Mouse (Mus musculus): ENCODE results near the gene Plekhb2. TPM values are rescaled to one million over a fixed set of nuclear protein-coding genes. Genes with fewer than 3 reads are reported as not detected.

The Plekhb2 gene
- total and polyA plus RNA-seq, 3 experiments, result 72.7 to 117 (median 102) TPM

DNA sequence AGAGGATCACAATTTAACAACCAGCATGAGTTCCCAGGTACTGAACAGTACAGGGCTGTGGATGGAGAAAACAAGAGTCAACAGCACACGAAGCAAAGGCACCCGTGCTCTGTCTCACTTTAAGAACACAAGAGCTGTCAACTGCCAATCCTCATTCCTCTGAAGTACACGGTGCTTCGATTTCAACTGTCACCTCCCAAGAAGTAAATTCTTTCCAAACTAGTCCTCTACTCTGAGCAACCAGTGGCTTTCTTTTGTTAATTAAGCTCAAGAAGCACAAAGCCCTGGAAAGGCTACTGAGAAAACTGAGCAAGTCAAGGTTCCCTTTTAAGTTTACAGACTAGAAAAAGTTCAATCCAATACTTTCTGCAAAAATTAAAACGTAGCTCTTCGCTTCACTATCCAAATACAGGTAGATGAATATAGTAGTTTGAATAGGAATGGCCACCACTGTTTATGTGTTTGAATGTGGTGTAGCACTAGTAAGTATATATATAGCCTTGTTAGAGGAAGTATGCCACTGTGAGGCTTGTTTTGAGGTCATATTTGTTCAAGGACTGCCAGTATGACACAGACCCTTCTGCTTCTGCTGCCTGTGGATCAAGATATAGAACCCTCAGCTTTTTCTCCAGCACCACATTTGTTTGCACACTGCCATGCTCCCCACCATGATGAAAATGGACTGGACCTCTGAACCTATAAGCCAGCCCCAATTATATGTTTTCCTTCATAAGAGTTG is 11.7 kb upstream of the Plekhb2 start:
- Histone ChIP-seq H3K27me3 (ENCODE audit: control insufficient read depth, insufficient read depth, low read length) (no peaks in the 10 kb centered on the region), H3K4me3 (no peak overlapping the region), H3K4me1 (ENCODE audit: control insufficient read depth, insufficient read depth, low read length) (peaks cover 33% of the 10 kb centered on the region), H3K27ac (no peak overlapping the region), H3K36me3 (ENCODE audit: control insufficient read depth, insufficient read depth, low read length) (peaks cover 56% of the 10 kb centered on the region), H3K9ac (ENCODE audit: low read depth, low read length) (no peak overlapping the region), H3K79me2 (replicated peaks; ENCODE audit: control insufficient read depth, insufficient read depth, low read length) (peaks cover 11% of the 10 kb centered on the region)
- no peak for DNase-seq
- intact Hi-C loops (cut with DNase I), result no loop called here
- WGBS, result 52% methylated on average over 6 of the region's 6 CpGs
- no peak for TF ChIP-seq POLR2A (IDR thresholded peaks at IDR 0.05; ENCODE audit: insufficient read depth, low read depth, low read length)
- TF ChIP-seq EP300 (IDR thresholded peaks at IDR 0.05; ENCODE audit: insufficient read depth, low read depth, low read length), result no peak
- TF ChIP-seq CTCF (IDR thresholded peaks at IDR 0.05), result no peak

DNA sequence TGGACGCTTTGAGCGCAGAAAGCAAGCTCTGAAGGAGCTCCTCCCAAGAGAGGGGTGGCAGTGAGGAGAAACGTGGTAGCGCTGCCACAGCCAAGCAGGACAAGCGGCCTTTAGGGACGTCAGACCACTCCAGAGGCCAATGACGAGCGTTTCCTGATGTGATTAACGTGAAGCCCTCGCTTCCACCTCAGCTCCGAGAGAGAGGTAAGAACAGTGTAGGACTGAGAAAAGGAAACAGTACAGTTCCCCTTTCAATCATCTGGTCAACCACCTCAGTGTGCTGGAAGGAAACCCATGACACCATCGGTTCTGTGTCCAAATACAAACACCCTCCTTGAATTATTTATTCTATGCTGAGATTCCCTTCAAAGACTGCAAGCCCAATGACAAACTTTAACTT is 10.5 kb upstream of the Plekhb2 start:
- peak in 1 of 2 experiments; percentile 28 for DNase-seq
- peak overlapping the region; percentile 38; the same call in 1 of the 2 replicates for H3K9ac ChIP-seq (ENCODE audit: low read depth, low read length)
- no peak overlapping the region; the same call in none of the 2 replicates for H3K27ac ChIP-seq
- no peak for TF ChIP-seq CTCF (IDR thresholded peaks at IDR 0.05)
- TF ChIP-seq POLR2A (IDR thresholded peaks at IDR 0.05; ENCODE audit: insufficient read depth, low read depth, low read length), result no peak
- no peak for TF ChIP-seq EP300 (IDR thresholded peaks at IDR 0.05; ENCODE audit: insufficient read depth, low read depth, low read length)
- intact Hi-C loops (cut with DNase I), result no loop called here
- H3K4me1 ChIP-seq (ENCODE audit: control insufficient read depth, insufficient read depth, low read length), result peaks cover 32% of the 10 kb centered on the region
- H3K36me3 ChIP-seq (ENCODE audit: control insufficient read depth, insufficient read depth, low read length), result peaks cover 50% of the 10 kb centered on the region
- no peak overlapping the region for H3K4me3 ChIP-seq
- 17% methylated on average over 12 of the region's 12 CpGs for WGBS
- no peaks in the 10 kb centered on the region for H3K27me3 ChIP-seq (ENCODE audit: control insufficient read depth, insufficient read depth, low read length)
- H3K79me2 ChIP-seq (replicated peaks; ENCODE audit: control insufficient read depth, insufficient read depth, low read length), result peaks cover 9% of the 10 kb centered on the region

DNA sequence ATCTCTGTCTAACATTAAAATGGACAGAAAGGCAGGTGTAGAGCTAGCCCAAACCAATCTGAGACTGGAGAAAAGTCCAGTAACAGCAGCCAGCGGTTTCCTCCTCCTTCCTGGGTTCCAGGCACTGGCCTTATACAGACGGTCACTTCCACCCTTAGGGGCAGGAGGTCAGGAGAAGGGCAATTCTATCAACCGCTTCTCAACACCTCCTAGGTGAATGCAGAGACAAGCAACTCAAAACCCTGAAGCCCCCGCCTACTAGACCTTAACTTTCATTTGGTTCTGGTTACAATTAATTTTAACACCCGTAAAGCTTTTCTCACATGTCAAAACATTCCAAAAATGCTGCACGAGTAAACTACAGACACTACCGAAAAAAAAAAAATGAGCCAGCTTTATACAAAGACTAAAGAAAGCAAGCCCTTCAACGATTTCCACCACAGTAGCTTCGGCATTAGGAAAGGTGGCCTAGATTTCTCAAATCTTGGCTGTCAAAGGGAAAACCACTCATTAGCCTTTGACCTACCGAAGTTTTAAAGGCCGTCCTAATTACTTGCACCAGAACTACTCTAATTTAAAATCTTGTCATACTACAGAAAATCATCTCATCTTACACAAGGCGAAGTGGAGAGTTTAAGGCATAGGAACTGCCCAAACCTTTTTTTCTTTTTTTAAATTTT is 7.9 kb upstream of the Plekhb2 start:
- Histone ChIP-seq H3K36me3 (ENCODE audit: control insufficient read depth, insufficient read depth, low read length) (peaks cover 31% of the 10 kb centered on the region), H3K4me3 (peak overlapping the region; percentile 78), H3K79me2 (replicated peaks; ENCODE audit: control insufficient read depth, insufficient read depth, low read length) (peaks cover 2% of the 10 kb centered on the region), H3K27me3 (ENCODE audit: control insufficient read depth, insufficient read depth, low read length) (no peaks in the 10 kb centered on the region), H3K27ac (peak overlapping the region; percentile 97), H3K9ac (ENCODE audit: low read depth, low read length) (peak overlapping the region; percentile 97), H3K4me1 (ENCODE audit: control insufficient read depth, insufficient read depth, low read length) (peaks cover 24% of the 10 kb centered on the region)
- intact Hi-C loops (cut with DNase I), result no loop called here
- TF ChIP-seq POLR2A (IDR thresholded peaks at IDR 0.05; ENCODE audit: insufficient read depth, low read depth, low read length) (no peak), CTCF (IDR thresholded peaks at IDR 0.05) (no peak), EP300 (IDR thresholded peaks at IDR 0.05; ENCODE audit: insufficient read depth, low read depth, low read length) (no peak)
- WGBS, result 2% methylated on average over 12 of the region's 12 CpGs
- DNase-seq, result no peak

DNA sequence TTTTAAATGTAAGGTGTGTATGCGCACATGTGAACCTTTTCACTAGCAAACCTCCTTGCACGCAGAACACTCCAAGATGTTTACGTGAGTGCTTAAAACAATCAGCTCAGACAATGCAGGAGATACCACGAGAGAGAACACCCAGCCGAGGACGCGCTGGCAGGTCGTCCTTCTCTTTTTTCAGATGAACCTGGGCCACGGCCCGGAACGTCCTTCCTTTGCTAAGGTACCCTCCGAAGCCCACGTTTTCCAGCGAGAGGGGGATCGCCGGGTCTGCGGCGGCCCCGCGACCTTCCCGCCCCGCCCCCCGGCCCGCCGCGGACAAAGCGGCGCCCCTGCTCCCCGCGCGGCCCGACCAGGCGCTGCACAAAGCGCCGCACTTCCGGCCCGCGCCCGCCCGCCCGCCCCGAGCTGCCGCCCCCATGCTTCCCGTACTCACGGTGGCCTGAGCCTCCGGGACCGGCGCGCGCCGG is 7.4 kb upstream of the Plekhb2 start:
- no peak for DNase-seq
- intact Hi-C loops (cut with DNase I), result no loop called here

DNA sequence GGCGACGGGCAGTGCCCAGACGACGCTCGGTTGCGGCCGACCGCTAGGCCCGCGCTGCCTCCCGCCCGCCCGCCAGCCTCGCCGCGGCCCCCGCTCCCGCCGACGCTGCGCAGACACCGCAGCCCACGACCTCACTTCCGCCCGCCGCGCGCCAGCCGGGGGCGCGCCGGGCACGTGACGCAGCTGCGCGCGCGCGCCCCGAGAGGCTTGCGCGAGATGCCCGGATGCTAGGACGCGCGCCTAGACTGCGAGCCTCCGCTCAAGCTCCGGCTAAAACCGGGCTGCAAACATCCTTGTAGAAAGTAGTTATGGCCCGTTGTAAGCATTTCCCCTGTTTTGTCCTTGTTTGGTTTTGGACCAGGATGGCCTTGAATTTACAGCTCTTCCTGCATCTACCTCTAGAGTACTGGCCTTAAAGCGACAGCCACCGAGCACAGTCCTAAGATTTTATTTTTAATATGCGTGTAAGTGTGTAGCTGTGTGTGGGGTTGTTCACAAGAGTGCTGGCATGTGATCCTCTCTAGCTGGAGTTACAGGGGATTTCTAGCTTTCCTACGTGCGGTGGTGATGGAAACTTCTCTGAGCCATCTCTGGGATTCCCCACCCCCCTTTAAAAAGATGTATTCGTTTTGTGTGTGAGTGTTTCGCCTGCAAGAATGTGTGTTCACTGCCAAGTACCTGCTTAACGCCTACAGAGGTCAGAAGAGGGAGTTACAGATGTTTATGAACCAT is 6.7 kb upstream of the Plekhb2 start, which contains the start of gene Fam168b:
Fam168b (minus strand) TSS at position 179 of the 732 bp plus-strand sequence.
- H3K27me3 ChIP-seq (ENCODE audit: control insufficient read depth, insufficient read depth, low read length), result no peaks in the 10 kb centered on the region
- peak within 1 kb of the TSS; percentile 78 for H3K4me3 ChIP-seq
- peaks cover 2% of the 10 kb centered on the region for H3K79me2 ChIP-seq (replicated peaks; ENCODE audit: control insufficient read depth, insufficient read depth, low read length)
- under 1% methylated on average over 59 of the region's 59 CpGs for WGBS
- H3K9ac ChIP-seq (ENCODE audit: low read depth, low read length), result peak within 1 kb of the TSS; percentile 97
- peak; percentile 94 for DNase-seq
- peaks cover 22% of the 10 kb centered on the region for H3K4me1 ChIP-seq (ENCODE audit: control insufficient read depth, insufficient read depth, low read length)
- no peak for TF ChIP-seq CTCF (IDR thresholded peaks at IDR 0.05)
- TF ChIP-seq POLR2A (IDR thresholded peaks at IDR 0.05; ENCODE audit: insufficient read depth, low read depth, low read length), result peak; percentile 96
- TF ChIP-seq EP300 (IDR thresholded peaks at IDR 0.05; ENCODE audit: insufficient read depth, low read depth, low read length), result 0 out of 2 replicates have a peak, but pooled peaks have one; percentile 22
- peak within 1 kb of the TSS; percentile 97 for H3K27ac ChIP-seq
- peaks cover 22% of the 10 kb centered on the region for H3K36me3 ChIP-seq (ENCODE audit: control insufficient read depth, insufficient read depth, low read length)
- intact Hi-C loops (cut with DNase I), result no loop called here

More for the DNA sequence above, 7.4 kb upstream of the Plekhb2 start:
- Histone ChIP-seq H3K9ac (ENCODE audit: low read depth, low read length) (peak overlapping the region; percentile 97), H3K27me3 (ENCODE audit: control insufficient read depth, insufficient read depth, low read length) (no peaks in the 10 kb centered on the region), H3K4me3 (peak overlapping the region; percentile 78), H3K4me1 (ENCODE audit: control insufficient read depth, insufficient read depth, low read length) (peaks cover 24% of the 10 kb centered on the region), H3K36me3 (ENCODE audit: control insufficient read depth, insufficient read depth, low read length) (peaks cover 26% of the 10 kb centered on the region), H3K27ac (peak overlapping the region; percentile 97), H3K79me2 (replicated peaks; ENCODE audit: control insufficient read depth, insufficient read depth, low read length) (peaks cover 2% of the 10 kb centered on the region)
- TF ChIP-seq CTCF (IDR thresholded peaks at IDR 0.05) (peak; percentile 51), POLR2A (IDR thresholded peaks at IDR 0.05; ENCODE audit: insufficient read depth, low read depth, low read length) (no peak), EP300 (IDR thresholded peaks at IDR 0.05; ENCODE audit: insufficient read depth, low read depth, low read length) (no peak)
- WGBS, result 2% methylated on average over 51 of the region's 51 CpGs
